Mouse (Mus musculus) brain, adult 2 months (tissue): ENCODE measurements at regions not wholly inside any gene's neighbourhood (a gene's known extent, or its start where the extent isn't known, plus 50 kb on each side); places are given as distances from the start of the nearest gene placed in this dataset.
"Not testable (repeated sequence)": the region's sequence is repeated elsewhere in the genome, so short reads cannot be mapped to it uniquely, and the experiment has no call there.

Experiments used
- DNase-seq: peaks from one replicate; pipeline ENCODE4 v3.0.0; 2011; ENCODE audit warnings: low read depth, low spot score

DNA sequence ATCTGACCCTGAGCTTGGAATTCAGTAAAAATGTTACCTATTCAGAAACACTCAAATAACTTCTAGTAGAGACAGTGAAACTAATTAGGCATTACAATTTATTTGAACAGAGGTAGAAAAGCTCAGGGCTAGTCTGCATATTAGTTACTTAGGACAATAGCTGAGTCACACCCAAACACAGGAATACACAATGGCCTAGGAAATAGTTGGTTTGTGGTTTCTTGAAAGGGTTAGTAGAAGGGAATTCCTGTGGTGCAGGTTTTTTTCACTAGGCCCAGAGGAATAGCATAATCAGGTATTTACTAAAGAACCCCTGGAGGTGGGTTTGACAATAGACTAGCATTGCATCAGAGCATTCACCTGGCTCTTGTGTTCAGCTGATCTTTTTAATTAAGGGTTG is 513.9 kb downstream of the Dnajb9 start:
- not testable (repeated sequence) for DNase-seq

GRCm38 (mm10) chr12:43648062-43648461 is 562.1 kb downstream of the Dnajb9 start:
- DNase-seq: no peak

DNA sequence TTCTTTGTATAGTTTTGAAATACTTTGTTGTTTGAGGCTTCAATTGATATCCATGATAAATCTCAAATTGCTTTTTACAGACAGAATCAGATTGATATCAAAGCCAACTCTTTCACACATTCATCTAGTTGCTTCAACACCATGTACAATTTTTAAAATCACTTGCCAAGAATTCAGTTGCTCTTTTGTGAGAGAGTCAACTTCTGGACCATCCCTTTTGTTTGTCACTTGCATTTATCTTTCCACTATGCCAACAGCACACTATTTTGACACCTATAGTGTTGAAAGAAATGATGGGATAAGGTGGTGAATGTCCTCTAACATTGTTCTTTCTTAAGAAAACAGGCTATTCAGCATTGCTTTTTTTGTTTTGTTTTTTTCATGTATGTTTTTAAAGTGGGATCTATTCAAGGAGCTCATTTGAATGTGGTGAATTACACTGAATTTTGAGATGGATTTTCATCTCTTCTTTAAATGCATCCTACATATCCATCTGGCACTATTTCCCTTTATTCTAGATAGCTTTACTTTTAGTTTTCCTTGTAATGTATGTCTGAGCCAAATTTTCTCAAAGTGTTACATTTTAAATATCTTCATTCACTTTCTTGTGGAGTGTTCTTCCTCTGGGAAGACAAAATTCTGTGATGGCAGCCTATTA is 568.8 kb downstream of the Dnajb9 start:
- peak; percentile 64 for DNase-seq
